Mouse (Mus musculus) embryonic facial prominence, embryonic 10.5 days (tissue): ENCODE results near the gene Klrb1b. TPM values are rescaled to one million over a fixed set of nuclear protein-coding genes. Genes with fewer than 3 reads are reported as not detected.
"Not testable (repeated sequence)": the region's sequence is repeated elsewhere in the genome, so short reads cannot be mapped to it uniquely, and the experiment has no call there.

Experiments
- DNase-seq: peaks from one replicate; pipeline ENCODE4 v3.0.0-alpha.2; 2017; ENCODE audit warnings: low spot score
- H3K27ac ChIP-seq: fragments of 300-500 bp; sonication (generic); replicated peaks from 2 replicates; pipeline ENCODE4 v1.5.1; 2016; ENCODE audit warnings: mild to moderate bottlenecking
- H3K27me3 ChIP-seq: fragments of 300-500 bp; sonication (generic); replicated peaks from 2 replicates; pipeline ENCODE4 v1.6.1; 2016; ENCODE audit warnings: low read depth, mild to moderate bottlenecking; ENCODE audit not compliant: poor library complexity, severe bottlenecking
- H3K36me3 ChIP-seq: fragments of 300-500 bp; sonication (generic); replicated peaks from 2 replicates; pipeline ENCODE4 v1.6.1; 2016; ENCODE audit warnings: mild to moderate bottlenecking, moderate library complexity
- H3K4me1 ChIP-seq: fragments of 300-500 bp; sonication (generic); 2 replicates; pipeline ENCODE4 v1.6.1; 2016
- H3K4me3 ChIP-seq: fragments of 300-500 bp; sonication (generic); 2 replicates; pipeline ENCODE4 v1.5.1; 2016; ENCODE audit warnings: mild to moderate bottlenecking, moderate library complexity
- H3K9me3 ChIP-seq: fragments of 300-500 bp; sonication (generic); 2 replicates; pipeline ENCODE4 v1.6.1; 2016; ENCODE audit warnings: mild to moderate bottlenecking
- WGBS: fragments of 180-500 bp; shearing (Covaris S2); methylation state at CpG from one replicate; pipeline ENCODE4 v1.1.7; 2016; 5-methylcytosine and 5-hydroxymethylcytosine counted together
- polyA plus RNA-seq: library from polyadenylated mRNA; unstranded; fragments of >200 nt; fragmentation: Nextera tagmentation; extraction: Ambion mirVana; gene quantifications from 2 replicates; pipeline ENCODE4 v1.2.1, GENCODE M21; 2016

Klrb1b gene
- polyA plus RNA-seq, 1 experiment from 2014 or later = not detected

- H3K36me3 ChIP-seq = no peaks in the 10 kb centered on the region
- H3K27me3 ChIP-seq = no peaks in the 10 kb centered on the region
- H3K4me3 ChIP-seq = no peak overlapping the region
- WGBS = 62% methylated on average over 6 of the region's 6 CpGs
- H3K4me1 ChIP-seq = peaks cover 11% of the 10 kb centered on the region
- no peaks in the 10 kb centered on the region for H3K9me3 ChIP-seq
- no peak for DNase-seq
- no peak overlapping the region for H3K27ac ChIP-seq
These were observed 32.4 kb downstream of the Klrb1b start for GRCm38 (mm10) chr6:128793734-128794133.

DNA sequence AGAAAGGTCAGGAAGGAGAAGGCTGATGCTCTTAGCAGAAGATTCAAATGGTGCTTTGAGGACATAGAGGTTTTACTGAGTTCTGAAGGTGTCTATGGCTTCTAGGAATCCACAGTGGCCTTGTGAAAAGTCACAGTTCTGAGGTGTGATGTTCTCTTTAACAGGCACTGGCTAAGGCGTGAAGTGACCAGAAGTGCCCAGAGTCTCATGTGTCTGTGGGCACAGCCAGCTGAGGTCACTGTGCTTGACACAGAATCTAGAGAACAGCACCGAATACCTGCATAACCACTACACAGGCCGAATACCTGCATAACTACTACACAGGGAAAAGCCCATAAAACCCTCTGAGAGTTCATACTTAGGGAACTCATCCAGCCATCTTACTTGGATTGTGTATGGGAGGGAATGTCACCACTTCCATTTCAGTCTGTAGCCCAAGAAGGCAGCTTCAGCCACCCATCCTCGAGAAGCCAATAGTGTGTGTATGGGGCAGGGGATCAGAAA lies 35.6 kb downstream of the Klrb1b start:
- H3K27ac ChIP-seq, H3K9me3 ChIP-seq, DNase-seq, H3K4me3 ChIP-seq, H3K27me3 ChIP-seq, H3K4me1 ChIP-seq, H3K36me3 ChIP-seq: not testable (repeated sequence)
- WGBS = 88% methylated on average over 4 of the region's 4 CpGs

- WGBS = 83% methylated on average over 2 of the region's 2 CpGs
- no peak within 1 kb of the TSS for H3K27ac ChIP-seq
- no peaks in the 10 kb centered on the region for H3K27me3 ChIP-seq
- H3K4me3 ChIP-seq = no peak within 1 kb of the TSS
- H3K36me3 ChIP-seq = no peaks in the 10 kb centered on the region
- no peak for DNase-seq
- no peaks in the 10 kb centered on the region for H3K9me3 ChIP-seq
- H3K4me1 ChIP-seq = no peaks in the 10 kb centered on the region
These were observed 37.0 kb downstream of the Klrb1b start, which contains the start of gene Klrb1c for GRCm38 (mm10) chr6:128789115-128789514. TSS of gene Klrb1c (minus strand) at chr6:128789215.

DNA sequence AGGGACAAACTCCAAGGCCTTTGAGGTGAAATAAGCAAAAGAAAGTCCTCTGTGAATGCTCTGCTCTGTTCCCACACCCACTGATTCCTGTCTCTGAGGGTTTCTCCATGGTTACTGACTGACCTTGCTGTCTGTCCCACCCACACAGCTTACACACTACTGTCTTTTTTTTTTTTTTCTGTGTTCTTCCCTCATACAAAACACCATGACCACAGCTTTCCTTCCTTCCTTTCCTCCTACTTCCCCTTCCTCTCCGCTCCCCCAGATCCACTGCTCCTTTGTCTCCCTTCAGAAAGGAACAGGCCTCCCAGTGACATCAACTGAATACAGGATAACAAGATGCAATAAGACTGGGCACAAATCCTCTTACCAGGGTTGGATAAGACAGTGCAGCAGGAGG lies 37.6 kb downstream of the Klrb1b start:
- Histone ChIP-seq H3K4me3 (no peak overlapping the region), H3K36me3 (no peaks in the 10 kb centered on the region), H3K27ac (no peak overlapping the region), H3K9me3 (no peaks in the 10 kb centered on the region), H3K4me1 (no peaks in the 10 kb centered on the region), H3K27me3 (no peaks in the 10 kb centered on the region)
- WGBS = 81% methylated on average over 1 of the region's 1 CpGs
- DNase-seq = no peak

- WGBS = 93% methylated on average over 1 of the region's 1 CpGs
- H3K9me3 ChIP-seq, H3K27me3 ChIP-seq, DNase-seq, H3K4me3 ChIP-seq, H3K27ac ChIP-seq, H3K36me3 ChIP-seq, H3K4me1 ChIP-seq: not testable (repeated sequence)
These were observed 39.7 kb downstream of the Klrb1b start for GRCm38 (mm10) chr6:128786396-128786795.

DNA sequence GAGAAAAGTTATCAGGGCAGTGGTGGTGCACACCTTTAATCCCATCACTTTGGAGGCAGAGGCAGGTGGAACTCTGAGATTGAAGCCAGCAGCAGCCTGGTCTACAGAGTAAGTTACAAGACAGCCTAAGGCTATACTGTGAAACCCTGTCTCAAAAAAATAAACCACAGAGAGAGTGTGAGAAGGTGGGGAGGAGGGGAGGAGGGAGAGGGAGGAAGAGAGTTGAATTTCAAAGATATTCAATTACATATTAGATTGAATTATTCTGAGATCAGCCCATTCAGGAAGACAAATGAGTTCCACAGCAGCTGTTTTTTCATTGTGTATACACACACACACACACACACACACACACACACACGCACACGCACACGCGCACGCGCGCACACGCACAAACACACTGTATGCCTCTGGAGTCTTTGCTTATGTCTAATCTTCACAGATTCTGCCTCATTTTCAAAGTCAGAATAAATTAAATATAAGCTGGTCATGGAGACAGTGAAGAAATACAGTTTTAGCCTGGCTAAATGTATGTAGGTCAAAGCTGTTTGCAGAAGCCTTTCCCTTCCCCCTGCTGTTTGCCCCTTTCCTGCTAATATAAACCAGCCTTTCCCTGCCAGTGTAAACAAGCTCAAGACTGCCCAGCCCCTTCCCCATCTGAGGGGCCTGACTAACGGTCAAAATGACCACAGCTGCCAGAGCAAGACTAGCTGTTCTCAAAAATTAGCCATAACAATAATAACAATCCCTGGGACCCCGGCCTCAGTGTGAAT lies 56.5 kb downstream of the Klrb1b start:
- H3K36me3 ChIP-seq = no peaks in the 10 kb centered on the region
- peaks cover 10% of the 10 kb centered on the region; the same call in 1 of the 2 replicates for H3K9me3 ChIP-seq
- H3K4me3 ChIP-seq = peak overlapping the region; percentile 16; the same call in 1 of the 2 replicates
- H3K27ac ChIP-seq = peak overlapping the region; percentile 70; the same call in 1 of the 2 replicates
- no peaks in the 10 kb centered on the region for H3K27me3 ChIP-seq
- peak; percentile 62 for DNase-seq
- peaks cover 16% of the 10 kb centered on the region for H3K4me1 ChIP-seq
- 77% methylated on average over 10 of the region's 10 CpGs for WGBS

DNA sequence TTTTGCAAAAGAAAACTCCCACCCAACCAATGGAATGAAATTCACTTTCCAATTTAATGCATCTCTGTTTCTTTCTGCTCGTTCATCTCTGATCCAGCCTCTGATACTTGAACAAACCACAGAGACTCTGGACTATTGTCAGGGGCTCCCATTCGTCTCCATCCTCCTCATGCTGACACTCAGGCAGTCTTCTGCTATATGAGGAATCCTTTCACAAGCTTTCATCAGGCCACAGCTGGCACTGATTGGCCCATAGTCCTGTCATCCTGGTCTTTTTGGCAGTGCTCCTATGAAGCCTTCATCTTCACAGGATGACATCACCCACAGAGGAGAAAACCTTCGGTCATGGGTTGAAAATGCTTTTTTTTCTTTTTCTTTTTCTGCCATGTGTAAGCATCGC lies 58.1 kb downstream of the Klrb1b start:
- no peak overlapping the region for H3K27ac ChIP-seq
- DNase-seq = no peak
- H3K9me3 ChIP-seq = 0 out of 2 replicates have a peak, but pooled peaks cover under 1% of the 10 kb centered on the region
- H3K27me3 ChIP-seq = no peaks in the 10 kb centered on the region
- no peak overlapping the region for H3K4me3 ChIP-seq
- H3K4me1 ChIP-seq = peaks cover 23% of the 10 kb centered on the region
- WGBS = 84% methylated on average over 4 of the region's 4 CpGs
- H3K36me3 ChIP-seq = no peaks in the 10 kb centered on the region

- H3K4me3 ChIP-seq, H3K36me3 ChIP-seq, H3K27me3 ChIP-seq, H3K9me3 ChIP-seq, H3K27ac ChIP-seq: not testable (repeated sequence)
- peak; percentile 53 for DNase-seq
- WGBS = 67% methylated on average over 6 of the region's 6 CpGs
- peaks cover 25% of the 10 kb centered on the region for H3K4me1 ChIP-seq
These were observed 59.5 kb downstream of the Klrb1b start for GRCm38 (mm10) chr6:128766486-128767254.

DNA sequence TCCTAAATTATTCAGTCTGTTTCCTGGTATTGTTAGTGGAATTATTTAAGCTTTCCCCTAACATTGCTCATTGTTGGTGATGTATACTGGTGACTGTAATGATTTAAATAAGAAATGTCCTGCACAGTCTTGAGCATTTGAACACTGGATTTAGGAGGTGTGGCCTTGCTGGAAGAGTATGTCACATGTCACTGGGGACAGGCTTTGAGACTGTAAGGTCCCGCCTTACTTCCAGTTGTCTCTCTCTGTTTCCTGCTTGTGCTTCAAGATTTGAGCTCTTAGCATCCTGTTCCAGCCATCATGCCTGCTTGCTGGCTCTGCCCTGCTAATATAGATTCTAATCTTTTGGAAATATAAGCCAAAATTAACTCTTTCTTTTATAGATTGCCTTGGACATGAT lies 60.9 kb downstream of the Klrb1b start:
- no peak for DNase-seq
- H3K4me3 ChIP-seq = no peak overlapping the region
- WGBS = 81% methylated on average over 1 of the region's 1 CpGs
- no peaks in the 10 kb centered on the region for H3K9me3 ChIP-seq
- no peak overlapping the region for H3K27ac ChIP-seq
- H3K36me3 ChIP-seq = no peaks in the 10 kb centered on the region
- no peaks in the 10 kb centered on the region for H3K27me3 ChIP-seq
- H3K4me1 ChIP-seq = peaks cover 26% of the 10 kb centered on the region

GRCm38 (mm10) chr6:128764598-128764997 lies 61.5 kb downstream of the Klrb1b start:
- Histone ChIP-seq H3K27ac (0 out of 2 replicates have a peak overlapping the region, but pooled peaks have one; percentile 67), H3K36me3 (no peaks in the 10 kb centered on the region), H3K4me1 (peaks cover 20% of the 10 kb centered on the region), H3K9me3 (no peaks in the 10 kb centered on the region), H3K4me3 (peak overlapping the region; percentile 63), H3K27me3 (no peaks in the 10 kb centered on the region)
- WGBS = 24% methylated on average over 5 of the region's 5 CpGs
- no peak for DNase-seq

GRCm38 (mm10) chr6:128763736-128764523 lies 62.2 kb downstream of the Klrb1b start:
- Histone ChIP-seq H3K4me1 (peaks cover 21% of the 10 kb centered on the region), H3K9me3 (no peaks in the 10 kb centered on the region), H3K27ac (peak overlapping the region; percentile 77), H3K4me3 (peak overlapping the region; percentile 63), H3K36me3 (no peaks in the 10 kb centered on the region), H3K27me3 (no peaks in the 10 kb centered on the region)
- DNase-seq = peak; percentile 96
- 3% methylated on average over 30 of the region's 30 CpGs for WGBS
